Comparison of ENCODE assay signal across 18 mouse cellular contexts in the genomic region with DNA sequence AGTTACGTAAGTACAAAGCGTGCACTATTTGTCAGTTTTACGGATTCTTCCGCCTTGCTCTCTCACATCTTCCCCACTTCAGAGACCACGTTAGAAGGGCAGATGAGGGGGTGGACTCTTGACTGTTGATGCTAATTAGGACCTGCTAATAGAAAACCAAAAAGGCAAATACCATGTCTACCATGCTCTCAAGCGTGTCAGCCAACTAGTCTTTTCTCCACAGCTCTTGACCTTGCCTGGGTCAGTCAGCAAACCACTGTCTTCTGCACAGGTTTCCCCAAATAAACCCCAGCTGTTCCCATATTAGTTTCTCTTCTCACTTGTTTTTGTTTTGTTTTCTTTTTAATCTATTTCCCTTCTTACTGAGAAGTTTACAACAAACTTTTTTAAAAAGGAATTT.
"Had no signal": no experiment of that assay in that cellular context is flagged by ENCODE, and none has a peak within 500 bp of the region (broad histone marks: within the 10 kb centered on the region; RNA-seq: fewer than 3 reads in every experiment).

No protein-coding gene starts in this region.

- H3K27me3 ChIP-seq: heart, embryonic 13.5 days; heart, embryonic 15.5 days; hindbrain, embryonic 13.5 days; hindbrain, embryonic 15.5 days; kidney, embryonic 15.5 days; limb, embryonic 13.5 days; limb, embryonic 15.5 days; liver, embryonic 12.5 days had no signal

- H3K4me2 ChIP-seq: heart, embryonic 11.5 days; heart, embryonic 13.5 days; heart, embryonic 15.5 days; hindbrain, embryonic 13.5 days; hindbrain, embryonic 15.5 days; kidney, embryonic 15.5 days; limb, embryonic 13.5 days; limb, embryonic 15.5 days; liver, embryonic 12.5 days had no signal

- DNase-seq: gastrocnemius, postnatal 14 days; gastrocnemius, postnatal 36 days; heart, adult 2 months; heart, postnatal 14 days; heart, postnatal 36 days; left cerebral cortex, postnatal 4 days had no signal

- H3K4me3 ChIP-seq: heart, adult 2 months; heart, embryonic 13.5 days; heart, embryonic 15.5 days; hindbrain, embryonic 13.5 days; hindbrain, embryonic 15.5 days; kidney, embryonic 15.5 days; limb, embryonic 13.5 days; limb, embryonic 15.5 days; liver, embryonic 12.5 days had no signal

- H3K4me1 ChIP-seq: heart, embryonic 13.5 days; heart, embryonic 15.5 days; hindbrain, embryonic 13.5 days; hindbrain, embryonic 15.5 days; limb, embryonic 13.5 days; limb, embryonic 15.5 days had no signal

- H3K27ac ChIP-seq: heart, adult 2 months; heart, embryonic 13.5 days; heart, embryonic 15.5 days; hindbrain, embryonic 13.5 days; hindbrain, embryonic 15.5 days; hindbrain, postnatal 0 days; kidney, embryonic 15.5 days; kidney, postnatal 0 days; limb, embryonic 13.5 days; limb, embryonic 15.5 days; liver, embryonic 12.5 days; liver, embryonic 14.5 days had no signal

- H3K9me3 ChIP-seq: heart, embryonic 13.5 days; heart, embryonic 15.5 days; hindbrain, embryonic 13.5 days; hindbrain, embryonic 15.5 days; kidney, embryonic 15.5 days; limb, embryonic 13.5 days; limb, embryonic 15.5 days; liver, embryonic 12.5 days had no signal

- H3K9ac ChIP-seq: heart, embryonic 13.5 days; heart, embryonic 15.5 days; hindbrain, embryonic 13.5 days; hindbrain, embryonic 15.5 days; kidney, embryonic 15.5 days; limb, embryonic 13.5 days; limb, embryonic 15.5 days; liver, embryonic 12.5 days; liver, embryonic 14.5 days had no signal
